Mouse (Mus musculus) CH12.LX (cell line): ENCODE results near the gene Atp8a2.

ENCODE experiments used
- CTCF ChIP-seq, 2 experiments: IDR thresholded peaks in 1 of 2; conservative IDR thresholded peaks in 1 of 2; 2 replicates each; pipeline ENCODE4 v1.5.1; 2011 to 2012; ENCODE audit warnings: low read depth in 2 of 2, low read length in 2 of 2, improper control_type of control experiment in 1 of 2, inconsistent platforms in 1 of 2, mild to moderate bottlenecking in 1 of 2, moderate library complexity in 1 of 2
- NRF1 ChIP-seq: IDR thresholded peaks from 2 replicates; pipeline ENCODE4 v1.6.1; 2014; ENCODE audit warnings: low read depth, mild to moderate bottlenecking, inconsistent platforms, low read length, improper control_type of control experiment, moderate library complexity
- SIN3A ChIP-seq: IDR thresholded peaks from 2 replicates; pipeline ENCODE4 v1.6.1; 2012; ENCODE audit warnings: low read length, improper control_type of control experiment, inconsistent platforms
- USF1 ChIP-seq: IDR thresholded peaks from 2 replicates; pipeline ENCODE4 v1.6.1; 2014; ENCODE audit warnings: low read depth, mild to moderate bottlenecking, inconsistent platforms, low read length, improper control_type of control experiment

DNA sequence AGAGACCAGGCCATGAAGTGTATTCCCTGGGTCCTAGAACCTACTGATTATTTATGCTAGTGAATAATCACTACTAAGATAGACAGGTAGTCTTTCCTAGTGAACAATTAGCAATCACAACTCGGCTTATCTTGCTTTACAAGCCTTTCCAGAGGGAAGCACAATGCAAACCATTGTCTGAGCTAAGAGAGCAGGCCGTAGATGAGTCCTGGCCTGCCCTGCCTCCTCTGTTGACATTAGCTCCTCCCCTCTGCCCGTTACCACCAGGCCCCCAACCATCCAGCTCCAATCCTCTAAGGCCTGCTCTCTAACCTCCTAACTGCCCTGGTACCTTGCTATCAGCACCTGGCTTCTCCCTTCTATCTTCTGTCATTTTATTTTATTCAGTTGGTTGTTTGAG, 138.1 kb downstream of the Atp8a2 start:
- no peak for TF ChIP-seq CTCF (conservative IDR thresholded peaks at IDR 0.05 in 1 of 2, IDR thresholded peaks at IDR 0.05 in 1 of 2; ENCODE audit: low read depth in 2 of 2, low read length in 2 of 2)
- TF ChIP-seq NRF1, result no peak
- no peak for TF ChIP-seq SIN3A
- TF ChIP-seq USF1, result no peak
